Mouse (Mus musculus): ENCODE measurements around the gene Fam228a.

DNA sequence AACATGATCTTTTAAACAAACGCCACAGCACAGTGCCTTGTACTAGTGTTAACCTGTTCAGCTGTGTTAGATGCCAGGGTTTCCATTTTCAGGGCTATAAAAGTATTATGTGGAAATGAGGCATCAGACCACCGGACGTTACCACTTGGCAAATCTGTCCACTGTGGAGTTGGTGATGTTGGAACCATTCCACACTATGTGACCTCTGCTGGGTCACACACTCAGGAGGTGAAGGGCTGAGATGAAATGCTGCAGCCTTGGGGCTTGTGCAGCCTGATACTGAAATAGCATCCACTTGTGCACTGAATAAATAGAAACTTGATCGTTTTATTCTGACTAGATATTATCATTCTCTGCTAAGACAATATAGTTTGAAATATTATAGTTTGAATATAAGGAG lies 24.9 kb downstream of the Fam228a start:
- no peak for TF ChIP-seq CTCF (IDR thresholded peaks at IDR 0.05; ENCODE audit: borderline replicate concordance, insufficient read depth, low read length)
- no peak for TF ChIP-seq POLR2A (IDR thresholded peaks at IDR 0.05; ENCODE audit: low read depth, low read length)

Measured in embryonic fibroblast, embryonic 13.5 days (primary cell).